Mouse (Mus musculus) liver, embryonic 14.5 days (tissue): Measurements from ENCODE around the gene Ostn.

Experiments used
- CTCF ChIP-seq: IDR thresholded peaks from 2 replicates; pipeline ENCODE4 v1.5.1; 2016; ENCODE audit warnings: antibody characterized with exemption, low read depth, control low read depth
- EP300 ChIP-seq: IDR thresholded peaks from 2 replicates; pipeline ENCODE4 v1.6.1; 2016; ENCODE audit warnings: antibody characterized with exemption, low read depth

GRCm38 (mm10) chr16:27384893-27385603 is 77.8 kb downstream of the Ostn start:
- no peak for TF ChIP-seq CTCF
- TF ChIP-seq EP300: no peak
